Mouse (Mus musculus) adipocyte (in vitro differentiated cells): ENCODE measurements at regions not wholly inside any gene's neighbourhood (a gene's known extent, or its start where the extent isn't known, plus 50 kb on each side); places are given as distances from the start of the nearest gene placed in this dataset.
"Not testable (repeated sequence)": the region's sequence is repeated elsewhere in the genome, so short reads cannot be mapped to it uniquely, and the experiment has no call there.

Experiments
- DNase-seq: peaks from one replicate; pipeline ENCODE4 v3.0.0-alpha.2; 2016; ENCODE audit warnings: low spot score

DNA sequence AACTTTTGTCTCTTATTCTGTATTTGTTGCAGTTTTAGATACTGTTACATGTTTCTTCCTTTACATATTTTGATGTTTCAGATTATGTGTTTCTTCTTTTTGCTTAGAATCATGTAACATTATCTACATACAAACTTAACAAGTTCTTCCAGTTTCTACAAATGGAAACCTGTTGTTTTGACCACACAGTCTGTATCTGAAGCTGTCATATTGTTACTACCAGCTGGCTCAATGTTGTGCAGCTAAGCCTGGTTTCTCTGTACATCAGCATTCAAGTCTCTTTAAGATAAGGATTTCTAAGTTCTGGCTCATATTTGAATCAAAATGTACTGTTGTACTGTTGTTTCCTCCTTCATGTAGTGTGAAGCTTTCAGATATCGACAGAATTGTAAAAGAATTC, 65.4 kb upstream of the Vps41 start:
- DNase-seq = no peak

DNA sequence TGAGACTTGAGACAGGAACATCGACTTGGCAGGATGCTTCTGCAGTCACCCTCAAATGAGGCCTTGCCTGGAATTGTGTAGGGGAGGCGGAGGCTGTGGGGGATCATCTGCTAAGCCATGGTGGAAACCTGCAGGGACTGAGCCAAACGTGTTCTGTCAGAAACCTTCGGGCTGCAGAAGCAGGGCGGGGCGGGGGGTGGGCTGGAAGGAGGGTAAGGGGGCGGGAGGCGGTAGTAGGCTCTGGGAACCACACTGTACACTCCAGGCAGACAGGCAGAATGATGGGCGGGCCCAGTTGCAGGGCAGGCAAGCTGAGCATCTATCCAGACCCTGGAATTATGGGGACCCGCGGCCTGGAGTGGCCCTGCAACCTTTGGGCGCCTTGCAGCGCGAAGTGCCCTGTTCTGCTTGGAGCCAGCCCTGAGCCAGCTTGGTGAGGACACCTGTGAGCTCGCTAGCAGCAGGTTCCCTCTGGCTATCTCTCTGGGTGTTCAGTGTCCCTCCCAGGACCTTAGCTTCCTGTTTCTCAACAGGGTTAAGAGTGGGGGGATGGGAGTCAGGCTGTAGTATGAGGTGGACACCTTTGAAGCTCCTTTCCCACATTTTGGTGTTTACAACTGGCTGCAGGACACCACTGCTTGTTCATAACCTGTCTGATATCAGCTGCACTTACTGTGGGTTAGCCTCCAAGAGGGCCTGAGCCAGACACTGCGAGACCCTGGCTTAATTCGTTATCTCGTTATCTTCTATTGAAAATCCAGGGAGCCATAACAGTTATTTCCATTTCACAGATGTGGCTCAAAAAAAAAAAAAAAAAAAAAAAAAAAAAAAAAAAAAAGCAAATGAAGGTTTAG, 102.1 kb upstream of the Vps41 start:
- DNase-seq = no peak

GRCm38 (mm10) chr13:18580718-18581550, 136.2 kb upstream of the Vps41 start:
- no peak for DNase-seq

DNA sequence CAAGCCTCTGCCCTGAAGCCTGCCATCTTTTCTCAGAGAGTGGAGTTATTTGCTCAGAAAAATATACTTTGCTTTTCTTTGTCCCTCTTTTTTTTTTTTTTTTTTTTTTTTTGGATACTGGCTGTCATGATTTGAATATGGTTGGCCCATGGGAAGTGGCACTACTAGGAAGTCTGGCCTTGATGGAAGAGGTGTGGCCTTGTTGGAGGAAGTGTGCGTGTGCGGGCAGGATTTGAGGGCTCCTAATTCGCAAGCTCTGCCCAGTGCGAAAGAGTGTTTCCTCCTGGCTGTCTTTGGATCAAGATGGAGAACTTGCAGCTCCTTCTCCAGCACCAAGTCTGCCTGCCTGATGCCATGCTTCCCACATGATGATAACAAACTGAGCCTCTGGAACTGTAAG, 141.1 kb upstream of the Vps41 start:
- DNase-seq = no peak

DNA sequence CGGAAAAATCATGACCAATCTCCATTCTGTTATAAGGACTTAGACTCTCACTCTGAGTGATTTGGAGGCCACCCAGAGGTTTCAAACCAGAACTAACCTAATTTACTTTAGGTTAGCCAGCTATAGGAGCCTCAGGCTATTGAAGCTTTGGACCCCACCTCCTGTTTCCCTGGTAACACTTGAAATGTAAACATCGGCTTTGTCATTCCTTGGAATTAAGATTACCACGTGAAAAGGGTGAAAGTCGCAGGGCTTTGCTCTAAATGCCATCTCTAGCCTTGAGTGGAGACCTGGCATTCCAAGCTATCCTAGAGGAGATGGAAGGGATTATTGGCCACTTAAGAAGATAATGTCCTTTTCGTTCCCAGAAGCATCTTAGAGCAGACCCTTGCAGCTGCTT, 141.5 kb upstream of the Vps41 start:
- DNase-seq = no peak

GRCm38 (mm10) chr13:18542032-18542431, 144.5 kb upstream of the Pou6f2 start:
- not testable (repeated sequence) for DNase-seq

DNA sequence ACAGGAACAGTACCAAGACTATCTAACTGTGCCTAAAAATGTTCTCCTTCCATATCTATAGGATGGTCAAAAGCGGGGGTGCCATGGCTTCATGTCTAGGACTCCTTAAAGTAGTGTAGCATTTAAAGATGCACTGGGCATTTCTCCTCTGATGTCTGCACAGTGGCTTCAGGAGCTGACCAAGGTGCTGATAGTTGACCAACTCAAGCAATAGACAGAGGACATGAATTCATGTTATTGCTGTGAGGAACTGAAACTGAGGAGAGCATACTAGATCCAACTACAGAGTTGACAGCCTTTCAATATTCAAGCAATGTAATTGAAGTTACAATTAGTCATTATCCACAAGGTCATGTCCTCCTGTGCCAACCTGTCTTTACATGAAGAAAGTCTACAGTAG, 133.0 kb upstream of the Pou6f2 start:
- peak; percentile 11 for DNase-seq

DNA sequence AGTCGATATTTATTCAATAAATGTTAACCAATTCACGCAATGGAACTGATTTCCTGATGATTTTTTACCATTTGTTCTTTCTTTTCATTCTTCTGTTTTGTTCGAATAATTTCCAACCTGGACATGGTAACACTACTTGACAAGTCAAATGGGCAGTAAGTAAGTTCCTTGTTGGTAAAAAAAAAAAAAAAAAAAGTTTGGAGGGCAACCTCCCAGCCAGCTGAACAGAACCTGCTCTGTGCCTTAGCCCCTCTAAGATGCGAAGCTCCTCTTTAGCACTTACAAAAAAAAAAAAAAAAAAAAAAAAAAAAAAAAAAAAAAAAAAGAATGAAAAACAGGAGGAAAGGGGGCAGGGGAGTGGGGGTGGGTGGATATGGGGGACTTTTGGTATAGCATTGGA, 100.7 kb upstream of the Pou6f2 start:
- no peak for DNase-seq

GRCm38 (mm10) chr13:18497582-18498157, 100.2 kb upstream of the Pou6f2 start:
- DNase-seq = no peak

DNA sequence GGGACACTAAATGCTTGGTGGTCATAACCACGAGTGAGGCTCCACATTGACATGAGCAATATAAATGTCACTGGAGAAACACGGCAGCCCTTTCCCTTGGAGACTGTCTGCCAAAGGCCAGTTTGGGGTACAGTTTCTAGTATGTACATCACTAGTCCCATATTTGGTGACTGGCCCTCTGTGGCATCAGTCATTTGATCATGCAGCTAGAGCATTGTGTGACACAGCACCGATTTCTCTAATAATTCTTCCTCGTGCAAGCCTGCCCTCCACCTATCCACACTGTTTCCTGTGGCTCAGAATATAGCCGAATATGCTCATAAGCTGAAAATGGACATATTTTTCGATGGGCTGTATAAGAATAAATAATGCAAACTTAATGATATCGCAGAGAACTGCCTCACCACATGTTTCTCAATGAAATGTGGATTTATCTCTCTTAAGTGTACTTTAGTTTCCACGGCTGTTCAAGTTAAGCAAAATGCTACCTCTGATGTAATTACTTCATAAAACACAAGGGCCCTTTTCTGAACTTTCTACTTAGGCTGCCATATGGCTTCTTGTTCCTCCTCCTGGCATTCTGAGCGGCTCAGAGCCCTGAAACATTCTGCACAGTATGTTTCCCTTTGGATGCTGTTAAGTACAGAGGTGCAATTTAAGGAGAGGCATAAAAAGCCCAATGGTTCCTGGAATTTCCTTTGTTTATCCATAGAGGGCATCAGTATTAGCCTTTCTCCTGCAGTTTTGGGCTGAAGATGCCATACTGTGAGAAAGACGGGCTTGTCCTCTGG, 97.7 kb upstream of the Pou6f2 start:
- DNase-seq = no peak

DNA sequence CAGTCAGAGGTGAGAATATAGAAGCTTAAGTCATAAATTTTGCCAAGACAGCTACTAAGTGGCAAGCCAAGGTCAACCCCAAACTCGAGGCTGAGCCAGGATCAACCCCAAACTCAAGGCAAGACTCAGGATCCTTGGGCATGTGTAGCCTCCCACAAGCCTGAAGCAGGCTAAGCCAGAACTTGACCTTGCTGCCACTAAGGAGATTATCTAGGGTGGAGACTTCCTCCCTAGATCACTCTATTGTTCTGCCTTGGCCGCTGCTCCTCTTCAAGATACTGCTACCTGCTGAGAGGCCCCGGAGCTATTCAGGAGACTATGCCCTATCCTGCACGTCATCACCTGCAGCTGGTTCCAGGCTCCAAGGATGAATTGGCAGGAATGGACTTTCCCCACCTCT, 88.3 kb upstream of the Pou6f2 start:
- not testable (repeated sequence) for DNase-seq

- DNase-seq = no peak
These were observed 87.6 kb upstream of the Pou6f2 start for GRCm38 (mm10) chr13:18485080-18485479.

DNA sequence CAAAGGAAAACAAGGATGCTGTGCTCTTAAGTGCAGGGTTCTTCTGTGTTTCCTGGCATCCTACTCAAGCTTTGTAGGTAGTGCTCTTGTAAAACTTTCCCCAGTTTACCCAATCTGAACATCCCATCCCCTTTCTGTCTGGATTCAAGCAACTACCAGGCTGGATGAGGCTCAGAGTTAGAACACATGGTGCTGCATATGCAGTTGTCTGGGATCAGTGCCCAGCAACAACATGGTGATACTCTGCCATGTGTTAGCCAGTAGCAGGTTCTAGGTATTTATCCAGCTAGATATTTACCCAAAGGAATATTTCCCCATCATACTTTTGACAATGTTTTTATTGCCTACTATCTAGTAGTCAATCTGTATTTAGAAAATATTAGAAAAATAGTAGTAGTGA, 78.8 kb upstream of the Pou6f2 start:
- no peak for DNase-seq

GRCm38 (mm10) chr13:18471534-18471933, 74.0 kb upstream of the Pou6f2 start:
- DNase-seq = no peak

- no peak for DNase-seq
These were observed 68.4 kb upstream of the Pou6f2 start for GRCm38 (mm10) chr13:18465921-18466320.

GRCm38 (mm10) chr13:18462221-18462620, 64.7 kb upstream of the Pou6f2 start:
- DNase-seq = no peak

- DNase-seq = no peak
These were observed 60.1 kb upstream of the Pou6f2 start for GRCm38 (mm10) chr13:18457337-18458236.
